Mouse (Mus musculus) spleen, adult 2 months (tissue): ENCODE data around the gene Extl2. TPM values are rescaled to one million over a fixed set of nuclear protein-coding genes. Genes with fewer than 3 reads are reported as not detected.

Source experiments
- DNase-seq, 2 experiments: peaks; one replicate each; pipeline versions ENCODE4 v3.0.0 to v3.0.0-alpha.2; 2012 to 2021; ENCODE audit warnings: low spot score in 2 of 2, low read depth in 1 of 2
- H3K27ac ChIP-seq: fragments of 200-500 bp; 2 replicates; pipeline ENCODE4 v1.5.1; 2012; ENCODE audit warnings: low read length, inconsistent platforms; ENCODE audit not compliant: insufficient read depth
- H3K27me3 ChIP-seq: fragments of 200-500 bp; 2 replicates; pipeline ENCODE4 v1.6.1; 2012; ENCODE audit warnings: mild to moderate bottlenecking, moderate library complexity, low read length, inconsistent platforms; ENCODE audit not compliant: control insufficient read depth, insufficient read depth
- H3K36me3 ChIP-seq: fragments of 200-500 bp; 2 replicates; pipeline ENCODE4 v1.6.1; 2012; ENCODE audit warnings: mild to moderate bottlenecking, low read length, inconsistent platforms; ENCODE audit not compliant: control insufficient read depth, insufficient read depth
- H3K4me1 ChIP-seq: fragments of 200-500 bp; 2 replicates; pipeline ENCODE4 v1.6.1; 2011; ENCODE audit warnings: inconsistent platforms; ENCODE audit not compliant: control insufficient read depth, insufficient read depth, insufficient read length
- H3K4me3 ChIP-seq: fragments of 200-500 bp; 2 replicates; pipeline ENCODE4 v1.5.1; 2011; ENCODE audit warnings: mild to moderate bottlenecking, inconsistent platforms; ENCODE audit not compliant: insufficient read depth, insufficient read length; ENCODE audit errors: extremely low read depth
- CTCF ChIP-seq: fragments of 200-500 bp; IDR thresholded peaks from 2 replicates; pipeline ENCODE4 v1.5.1; 2011; ENCODE audit warnings: mild to moderate bottlenecking, inconsistent platforms; ENCODE audit not compliant: insufficient read depth, insufficient read length, insufficient replicate concordance; ENCODE audit errors: extremely low read depth
- POLR2A ChIP-seq: fragments of 200-500 bp; IDR thresholded peaks from 2 replicates; pipeline ENCODE4 v1.6.1; 2011; ENCODE audit warnings: low read depth, low read length, inconsistent platforms
- WGBS: fragments of 180-500 bp; shearing (Covaris S2); methylation state at CpG from one replicate; pipeline ENCODE4 v1.1.7; 2018; 5-methylcytosine and 5-hydroxymethylcytosine counted together
- polyA plus RNA-seq: library from polyadenylated mRNA; depleted of rRNA; stranded (reverse); fragments of >200 nt; gene quantifications from 2 replicates; pipeline ENCODE4 v1.2.3, GENCODE M21; 2012; rRNA removed

The Extl2 gene
- polyA plus RNA-seq, 1 experiment: 4.4 TPM

- no peak for DNase-seq
- H3K27ac ChIP-seq: no peak overlapping the region
- no peaks in the 10 kb centered on the region for H3K4me1 ChIP-seq
- no peaks in the 10 kb centered on the region for H3K27me3 ChIP-seq
- H3K36me3 ChIP-seq: no peaks in the 10 kb centered on the region
- H3K4me3 ChIP-seq: no peak overlapping the region
- TF ChIP-seq POLR2A (no peak), CTCF (no peak)
- WGBS: 85% methylated on average over 6 of the region's 6 CpGs
Observed at GRCm38 (mm10) chr3:116057078-116057477, 49.8 kb downstream of the Extl2 start.

- Histone ChIP-seq H3K4me1 (no peaks in the 10 kb centered on the region), H3K36me3 (no peaks in the 10 kb centered on the region), H3K27me3 (no peaks in the 10 kb centered on the region), H3K4me3 (no peak overlapping the region), H3K27ac (no peak overlapping the region)
- DNase-seq: no peak
- TF ChIP-seq CTCF (no peak), POLR2A (no peak)
- 87% methylated on average over 5 of the region's 5 CpGs for WGBS
Observed at GRCm38 (mm10) chr3:116060320-116060719, 53.1 kb downstream of the Extl2 start.

- Histone ChIP-seq H3K4me1 (no peaks in the 10 kb centered on the region), H3K4me3 (no peak overlapping the region), H3K36me3 (no peaks in the 10 kb centered on the region), H3K27me3 (no peaks in the 10 kb centered on the region), H3K27ac (no peak overlapping the region)
- TF ChIP-seq POLR2A (no peak), CTCF (no peak)
- DNase-seq: no peak
- 81% methylated on average over 2 of the region's 2 CpGs for WGBS
Observed at GRCm38 (mm10) chr3:116062141-116062540, 54.9 kb downstream of the Extl2 start.

- H3K4me3 ChIP-seq: no peak overlapping the region
- no peak overlapping the region for H3K27ac ChIP-seq
- H3K4me1 ChIP-seq: no peaks in the 10 kb centered on the region
- no peaks in the 10 kb centered on the region for H3K27me3 ChIP-seq
- no peak for DNase-seq
- TF ChIP-seq CTCF: no peak
- WGBS: 90% methylated on average over 2 of the region's 2 CpGs
- no peaks in the 10 kb centered on the region for H3K36me3 ChIP-seq
Observed at GRCm38 (mm10) chr3:116072584-116072983, 65.3 kb downstream of the Extl2 start.

GRCm38 (mm10) chr3:116076739-116077138 is 69.5 kb downstream of the Extl2 start:
- no peaks in the 10 kb centered on the region for H3K36me3 ChIP-seq
- no peak for TF ChIP-seq CTCF
- TF ChIP-seq POLR2A: no peak
- H3K27ac ChIP-seq: no peak overlapping the region
- no peaks in the 10 kb centered on the region for H3K27me3 ChIP-seq
- H3K4me3 ChIP-seq: no peak overlapping the region
- H3K4me1 ChIP-seq: no peaks in the 10 kb centered on the region
- WGBS: 67% methylated on average over 2 of the region's 2 CpGs
- DNase-seq: no peak

- DNase-seq: no peak
Observed at GRCm38 (mm10) chr3:116078490-116078889, 71.2 kb downstream of the Extl2 start.

More at GRCm38 (mm10) chr3:116078490-116078889, 71.2 kb downstream of the Extl2 start:
- no peak overlapping the region for H3K27ac ChIP-seq
- no peaks in the 10 kb centered on the region for H3K4me1 ChIP-seq
- no peaks in the 10 kb centered on the region for H3K27me3 ChIP-seq
- H3K36me3 ChIP-seq: no peaks in the 10 kb centered on the region
- no peak for TF ChIP-seq CTCF
- TF ChIP-seq POLR2A: no peak
- H3K4me3 ChIP-seq: no peak overlapping the region
- WGBS: 80% methylated on average over 4 of the region's 4 CpGs

Other genes starting within 250 kb of the Extl2 start
- gene Dph5, start 119.6 kb upstream of the Extl2 start, polyA plus RNA-seq: 9.6 and 10.2 TPM in 2 replicates
- 7.8 TPM in 2 replicates for gene Slc30a7, start 56 bp upstream of the Extl2 start, polyA plus RNA-seq
- gene Vcam1, start 122.2 kb downstream of the Extl2 start, polyA plus RNA-seq: 32.8 and 51.8 TPM in 2 replicates
- gene Gpr88, start 246.0 kb downstream of the Extl2 start, polyA plus RNA-seq: 3.3 and 5.8 TPM in 2 replicates